Mouse (Mus musculus): Measurements from ENCODE around the gene Best3.
A peak's percentile ranks its signal among the peaks of the same experiment; 100 is the strongest.

Best3 gene

GRCm38 (mm10) chr10:116986264-116987082 lies at the start of gene Best3:
TSS of gene Best3 (plus strand) at chr10:116986314.
- DNase-seq (ENCODE audit: low spot score in 2 of 2) = peak in 1 of 2 experiments; percentile 1

GRCm38 (mm10) chr10:116943025-116943424 lies 43.1 kb upstream of the Best3 start:
- DNase-seq (ENCODE audit: low spot score in 2 of 2) = peak in 1 of 2 experiments; percentile 20

- no peak for DNase-seq (ENCODE audit: low spot score in 2 of 2)
Observed at GRCm38 (mm10) chr10:116944144-116944543, 42.0 kb upstream of the Best3 start.

GRCm38 (mm10) chr10:116944940-116945339 lies 41.2 kb upstream of the Best3 start:
- DNase-seq (ENCODE audit: low spot score in 2 of 2) = no peak

GRCm38 (mm10) chr10:116948414-116948813 lies 37.7 kb upstream of the Best3 start:
- no peak for DNase-seq (ENCODE audit: low spot score in 2 of 2)

GRCm38 (mm10) chr10:116949111-116950008 lies 36.8 kb upstream of the Best3 start:
- peak in 1 of 2 experiments; percentile 35 for DNase-seq (ENCODE audit: low spot score in 2 of 2)

GRCm38 (mm10) chr10:116950009-116950769 lies 35.9 kb upstream of the Best3 start, which contains the start of gene Rab3ip:
TSS of gene Rab3ip (minus strand) at chr10:116950769.
- DNase-seq (ENCODE audit: low spot score in 2 of 2) = peak; percentile 93 to 97

- no peak for DNase-seq (ENCODE audit: low spot score in 2 of 2)
Observed at GRCm38 (mm10) chr10:116950886-116951285, 35.2 kb upstream of the Best3 start.

- no peak for DNase-seq (ENCODE audit: low spot score in 2 of 2)
Observed at GRCm38 (mm10) chr10:116955191-116955590, 30.9 kb upstream of the Best3 start.

GRCm38 (mm10) chr10:116956483-116957158 lies 29.5 kb upstream of the Best3 start:
- DNase-seq (ENCODE audit: low spot score in 2 of 2) = no peak

GRCm38 (mm10) chr10:116957867-116958551 lies 28.1 kb upstream of the Best3 start:
- no peak for DNase-seq (ENCODE audit: low spot score in 2 of 2)

- no peak for DNase-seq (ENCODE audit: low spot score in 2 of 2)
Observed at GRCm38 (mm10) chr10:116962152-116962551, 24.0 kb upstream of the Best3 start.

- DNase-seq (ENCODE audit: low spot score in 2 of 2) = no peak
Observed at GRCm38 (mm10) chr10:116962803-116963202, 23.3 kb upstream of the Best3 start.

GRCm38 (mm10) chr10:116964084-116964483 lies 22.0 kb upstream of the Best3 start:
- no peak for DNase-seq (ENCODE audit: low spot score in 2 of 2)

- no peak for DNase-seq (ENCODE audit: low spot score in 2 of 2)
Observed at GRCm38 (mm10) chr10:116964571-116964970, 21.5 kb upstream of the Best3 start.

GRCm38 (mm10) chr10:116965297-116965696 lies 20.8 kb upstream of the Best3 start:
- DNase-seq (ENCODE audit: low spot score in 2 of 2) = no peak

- DNase-seq (ENCODE audit: low spot score in 2 of 2) = no peak
Observed at GRCm38 (mm10) chr10:116966065-116966464, 20.0 kb upstream of the Best3 start.

GRCm38 (mm10) chr10:116968741-116969140 lies 17.4 kb upstream of the Best3 start:
- no peak for DNase-seq (ENCODE audit: low spot score in 2 of 2)

GRCm38 (mm10) chr10:116972509-116972908 lies 13.6 kb upstream of the Best3 start, which contains the start of gene Gm10271:
TSS of gene Gm10271 (minus strand) at chr10:116972609.
- DNase-seq (ENCODE audit: low spot score in 2 of 2) = no peak

GRCm38 (mm10) chr10:116977455-116977854 lies 8.7 kb upstream of the Best3 start:
- no peak for DNase-seq (ENCODE audit: low spot score in 2 of 2)
